Mouse (Mus musculus): ENCODE data around the gene Htatip2.
A peak's percentile ranks its signal among the peaks of the same experiment; 100 is the strongest.

Htatip2 gene

DNA sequence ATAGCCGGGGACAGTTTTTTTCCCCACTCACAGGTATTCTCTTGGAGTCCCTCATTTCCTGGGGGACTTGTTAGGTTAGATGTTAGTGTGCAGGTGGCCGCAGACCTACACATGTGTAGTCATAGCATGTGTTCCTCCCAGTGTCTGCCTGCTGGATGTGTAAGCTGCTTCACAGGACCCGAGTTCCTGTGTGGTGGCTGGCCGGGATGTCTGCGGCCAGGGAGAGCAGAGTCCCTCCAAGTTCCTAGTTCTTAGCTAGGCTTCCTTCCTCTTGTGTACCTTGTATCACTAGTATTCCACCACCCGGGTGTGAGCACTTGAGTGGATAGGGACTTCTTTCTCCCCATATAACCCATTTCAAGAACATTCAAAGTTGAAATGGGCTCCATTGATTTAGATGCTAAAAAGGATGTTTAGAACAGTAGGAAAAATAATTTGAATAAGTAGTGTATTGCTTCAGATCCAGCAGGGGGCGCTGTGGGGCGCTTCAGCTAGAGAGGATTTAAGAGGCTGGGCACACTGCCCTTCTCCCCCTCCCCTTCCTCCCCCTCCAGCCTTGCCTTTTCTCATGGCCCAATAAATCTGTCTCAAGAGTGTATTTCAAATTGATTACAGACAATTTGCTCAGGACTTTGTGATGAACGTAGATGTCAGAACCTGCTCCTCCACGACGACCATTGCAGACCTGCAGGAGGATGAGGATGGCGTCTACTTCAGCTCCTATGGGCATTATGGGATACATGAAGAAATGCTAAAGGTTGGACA, 27.9 kb downstream of the Htatip2 start:
- peak; percentile 90 for DNase-seq

- no peak for DNase-seq
Measured at GRCm38 (mm10) chr7:49787383-49787645, 28.4 kb downstream of the Htatip2 start.

- no peak for DNase-seq
Measured at GRCm38 (mm10) chr7:49794304-49794703, 35.4 kb downstream of the Htatip2 start.

GRCm38 (mm10) chr7:49797171-49797570, 38.3 kb downstream of the Htatip2 start:
- DNase-seq = no peak

DNA sequence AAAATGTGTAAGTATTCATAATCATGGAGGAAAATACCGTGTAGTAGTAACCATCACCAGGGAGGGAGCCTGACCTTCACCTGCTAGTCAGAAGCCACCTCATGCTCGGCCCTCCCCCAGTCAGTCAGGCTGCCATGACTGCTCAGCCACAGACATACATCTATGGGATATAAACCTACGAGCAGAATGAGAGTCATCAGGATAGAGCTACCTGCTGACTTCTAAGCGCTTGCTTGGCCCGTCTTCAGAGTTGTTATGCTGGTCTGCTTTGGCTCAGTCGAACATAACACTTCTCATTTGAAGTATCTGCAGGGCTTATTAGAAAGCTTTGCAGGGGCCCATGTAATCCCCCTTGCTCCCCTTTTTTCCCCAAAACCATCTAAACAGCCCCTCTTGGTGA, 44.6 kb downstream of the Htatip2 start:
- DNase-seq = no peak

DNA sequence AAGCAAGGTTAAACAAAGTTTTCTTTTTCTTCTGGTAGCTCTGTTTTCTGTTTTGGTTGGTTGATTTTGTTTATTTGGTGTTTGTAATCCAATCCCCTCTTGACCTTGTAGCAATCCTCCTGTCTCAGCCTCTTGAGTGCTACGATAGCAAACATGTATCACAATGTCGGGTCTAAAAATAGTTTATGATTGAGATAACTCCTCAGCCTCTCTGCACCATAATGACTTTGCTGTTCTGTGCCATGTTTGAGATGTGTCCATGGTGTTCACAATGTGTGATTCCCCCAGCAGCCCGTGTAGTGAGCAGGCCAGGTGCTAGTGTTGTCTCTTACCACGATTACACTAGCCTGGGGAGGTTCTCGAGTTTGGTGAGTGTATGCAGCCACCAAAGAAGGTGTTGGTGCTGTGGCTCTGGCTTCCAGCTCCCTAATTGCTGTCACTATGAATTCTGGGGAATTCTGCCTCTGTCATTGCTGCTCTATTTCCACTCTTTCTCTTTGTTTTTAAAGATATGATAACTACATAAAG, 45.8 kb downstream of the Htatip2 start:
- no peak for DNase-seq

DNA sequence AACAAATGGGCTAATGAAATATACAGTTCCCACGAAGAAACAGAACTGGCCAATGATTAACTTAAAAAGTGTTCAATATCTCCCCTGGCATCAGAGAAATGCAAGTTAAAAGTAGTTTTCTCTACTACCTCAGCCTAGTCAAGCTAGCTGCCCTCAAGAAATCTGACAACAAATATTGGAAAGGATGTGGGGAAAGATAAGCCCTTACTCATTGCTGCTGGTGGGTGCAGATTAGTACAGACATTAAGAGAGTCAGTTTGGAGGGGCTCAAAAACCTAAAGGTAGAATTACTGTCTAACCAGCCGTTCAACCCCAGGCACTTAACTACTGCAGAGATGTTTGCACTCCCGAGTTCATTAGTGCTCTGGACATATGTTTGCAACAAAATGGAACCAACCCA, 46.7 kb downstream of the Htatip2 start:
- DNase-seq = no peak

GRCm38 (mm10) chr7:49807093-49807682, 48.3 kb downstream of the Htatip2 start:
- no peak for DNase-seq

DNA sequence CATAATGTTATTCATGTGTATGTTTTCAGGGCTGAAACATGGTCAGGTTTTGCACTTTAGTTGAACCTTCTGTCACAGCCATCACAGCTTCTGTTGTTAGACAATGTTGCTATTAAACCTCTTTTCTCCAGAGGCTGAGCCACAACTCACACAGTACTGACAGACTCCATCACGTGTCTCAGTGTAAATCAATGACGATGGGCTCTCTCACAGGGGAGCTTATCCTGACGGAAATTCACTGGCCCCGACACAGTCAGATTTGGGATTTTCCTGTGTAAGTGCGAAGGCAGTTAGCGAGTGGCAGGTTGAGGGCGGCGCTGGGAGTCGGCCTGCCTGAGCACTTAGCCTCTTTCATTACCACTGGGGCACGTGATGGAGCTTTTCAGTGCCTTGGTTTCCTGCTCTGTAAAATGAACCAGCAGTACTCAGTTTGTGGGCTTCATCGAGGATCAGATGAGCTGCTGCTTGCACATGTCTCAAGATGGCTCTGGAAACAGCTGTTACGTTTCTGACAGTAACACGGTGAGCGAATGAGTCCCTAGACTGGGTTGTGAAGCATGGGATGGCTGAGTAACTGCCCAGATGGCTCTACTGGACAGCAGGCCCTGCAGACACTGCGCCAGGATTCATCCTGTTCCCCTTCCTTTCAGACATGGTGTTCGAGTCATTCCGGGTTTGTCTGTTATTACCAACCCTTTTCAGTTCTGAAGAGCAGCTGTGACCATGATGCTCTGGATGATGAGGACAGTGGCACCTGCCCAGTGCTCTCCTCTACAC, 49.1 kb downstream of the Htatip2 start:
- DNase-seq = peak; percentile 15

DNA sequence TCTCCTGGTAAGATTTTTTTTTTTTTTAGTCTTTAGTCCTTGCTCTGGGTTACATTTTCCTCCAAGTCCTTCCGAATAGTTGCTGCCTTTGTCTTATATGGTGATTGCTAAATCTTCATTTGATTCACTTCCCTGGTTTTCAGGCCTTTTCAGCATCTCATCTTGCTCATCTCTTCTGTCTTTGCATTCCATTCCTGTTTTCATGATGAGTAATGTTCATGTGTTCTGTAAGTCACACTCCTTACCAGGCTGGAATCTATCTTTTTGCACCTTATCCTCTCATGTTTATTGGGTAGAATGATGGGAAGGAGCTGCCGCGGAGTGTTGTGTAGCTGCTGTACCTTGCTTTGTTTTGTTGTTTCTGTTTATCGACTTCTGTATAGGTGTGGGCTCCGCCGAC, 50.2 kb downstream of the Htatip2 start:
- no peak for DNase-seq

DNA sequence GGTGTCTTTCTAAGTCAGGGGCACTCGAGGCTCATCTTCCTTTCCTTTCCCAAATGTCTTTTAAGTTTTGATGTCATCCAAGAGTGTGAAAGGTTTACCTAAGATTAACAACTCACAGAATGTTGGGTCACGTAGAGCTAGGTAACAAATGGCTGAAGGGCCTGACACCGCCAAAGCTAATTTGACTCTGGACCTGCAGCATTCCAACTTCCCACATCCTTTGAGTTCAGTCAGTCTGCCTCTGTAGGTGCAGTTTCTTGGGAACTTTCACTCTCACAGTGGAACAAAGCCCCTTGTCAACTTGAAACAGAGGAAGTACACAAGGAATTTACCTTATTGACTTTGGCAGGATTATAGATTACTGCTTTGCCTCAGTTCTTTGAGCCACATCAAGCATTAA, 50.6 kb downstream of the Htatip2 start:
- DNase-seq = peak; percentile 28

DNA sequence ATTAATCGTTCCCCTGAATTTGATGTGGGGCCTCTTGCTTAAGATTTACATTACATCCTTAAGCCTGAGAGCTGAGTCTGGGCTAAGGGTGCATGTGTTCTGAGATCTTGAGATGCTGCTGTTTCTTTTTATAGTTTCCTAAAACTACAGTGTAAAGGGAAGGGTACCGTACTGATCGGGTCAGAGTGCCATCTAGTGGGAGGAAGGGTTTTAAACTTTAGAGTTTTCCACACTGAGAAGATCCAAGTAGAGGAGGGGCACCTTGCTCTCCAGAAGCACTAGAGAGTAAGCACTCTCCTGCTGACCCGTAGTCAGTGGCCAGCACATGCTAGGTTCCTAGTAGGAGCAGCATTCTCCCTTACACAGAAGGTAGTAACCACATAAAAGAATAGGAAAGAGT, 52.4 kb downstream of the Htatip2 start:
- peak; percentile 24 for DNase-seq

DNA sequence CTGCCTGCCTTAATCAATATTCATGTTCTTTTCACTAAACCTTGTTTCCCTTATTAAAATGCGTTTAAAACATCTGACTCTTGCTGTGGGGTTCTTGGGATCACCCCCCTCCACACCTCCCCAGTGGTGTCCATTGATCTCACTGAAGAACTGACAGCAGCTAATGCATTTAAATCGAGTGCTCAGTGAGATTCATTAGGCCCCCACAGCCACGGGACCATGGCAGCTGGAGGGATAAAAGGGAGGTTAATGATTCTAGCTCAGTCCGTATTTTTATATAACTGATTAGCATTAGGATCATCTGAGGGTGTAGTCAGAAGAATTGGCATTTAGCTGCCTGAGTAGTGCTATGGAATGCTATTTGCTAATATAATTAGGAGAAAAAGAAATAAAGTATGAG, 60.5 kb downstream of the Htatip2 start:
- no peak for DNase-seq

DNA sequence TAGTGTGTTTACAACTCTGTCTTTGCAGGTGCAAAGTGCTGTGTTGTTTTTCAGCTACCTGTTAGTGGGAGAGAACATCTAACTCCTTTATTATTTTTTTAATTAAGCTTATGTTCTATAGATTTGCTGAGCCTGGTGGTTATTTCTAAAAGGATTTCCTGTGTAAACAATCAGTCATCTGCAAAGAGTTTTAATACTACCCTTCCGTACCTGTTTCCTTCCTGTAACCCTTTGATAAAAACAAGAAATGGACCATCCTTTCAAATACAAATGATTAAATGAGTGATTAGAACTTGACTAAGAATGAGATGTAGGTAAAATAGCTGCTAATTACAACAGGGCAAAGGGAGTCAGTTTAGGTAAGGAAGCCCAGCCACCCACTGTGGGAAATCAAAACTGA, 62.5 kb downstream of the Htatip2 start:
- no peak for DNase-seq

DNA sequence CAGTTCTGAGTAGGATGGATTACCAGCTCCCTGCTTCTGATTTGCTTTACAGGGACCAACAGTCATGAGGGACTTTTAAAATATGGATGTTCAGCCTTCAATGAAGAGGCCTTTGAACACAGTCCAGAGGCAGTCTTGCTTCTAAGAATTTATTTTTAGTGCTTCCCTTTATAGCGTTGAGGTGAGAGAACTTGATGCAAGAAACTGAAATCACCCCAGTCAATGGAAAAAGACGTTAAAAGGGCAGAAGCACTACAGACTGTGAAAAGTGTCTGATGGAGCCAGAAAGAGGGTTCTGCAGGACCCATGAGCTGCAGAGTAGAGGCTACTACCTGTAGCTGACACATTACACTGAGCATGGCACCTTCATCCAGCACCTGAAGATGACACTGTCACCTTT, 63.1 kb downstream of the Htatip2 start:
- no peak for DNase-seq

Data from retina, postnatal 1 day (tissue).